Mouse (Mus musculus) brain, embryonic 18.5 days (tissue): ENCODE measurements at regions not wholly inside any gene's neighbourhood (a gene's known extent, or its start where the extent isn't known, plus 50 kb on each side); places are given as distances from the start of the nearest gene placed in this dataset.

Source experiments
- DNase-seq: peaks from one replicate; pipeline ENCODE4 v3.0.0-alpha.2; 2012; ENCODE audit warnings: low read depth, low spot score

GRCm38 (mm10) chr8:30661261-30661660 is 2767.2 kb upstream of the 5930422O12Rik start:
- no peak for DNase-seq

GRCm38 (mm10) chr8:30669451-30669850 is 2759.1 kb upstream of the 5930422O12Rik start:
- DNase-seq = no peak

- DNase-seq = no peak
Observed at GRCm38 (mm10) chr8:30677423-30677822, 2751.1 kb upstream of the 5930422O12Rik start.

- DNase-seq = no peak
Observed at GRCm38 (mm10) chr8:30682169-30682568, 2746.3 kb upstream of the 5930422O12Rik start.

- no peak for DNase-seq
Observed at GRCm38 (mm10) chr8:30686539-30686938, 2742.0 kb upstream of the 5930422O12Rik start.

- no peak for DNase-seq
Observed at GRCm38 (mm10) chr8:30694126-30694525, 2734.4 kb upstream of the 5930422O12Rik start.

GRCm38 (mm10) chr8:30716643-30717042 is 2711.9 kb upstream of the 5930422O12Rik start:
- no peak for DNase-seq

- no peak for DNase-seq
Observed at GRCm38 (mm10) chr8:30730366-30730765, 2698.1 kb upstream of the 5930422O12Rik start.

- DNase-seq = peak; percentile 30
Observed at GRCm38 (mm10) chr8:30732585-30733253, 2695.8 kb upstream of the 5930422O12Rik start.

- no peak for DNase-seq
Observed at GRCm38 (mm10) chr8:30733385-30733784, 2695.1 kb upstream of the 5930422O12Rik start.

- no peak for DNase-seq
Observed at GRCm38 (mm10) chr8:30735338-30735737, 2693.2 kb upstream of the 5930422O12Rik start.

- DNase-seq = no peak
Observed at GRCm38 (mm10) chr8:30735740-30736139, 2692.8 kb upstream of the 5930422O12Rik start.

- DNase-seq = no peak
Observed at GRCm38 (mm10) chr8:30746874-30747273, 2681.6 kb upstream of the 5930422O12Rik start.
